Mouse (Mus musculus) hindlimb bud, embryonic 11.5 days (tissue): ENCODE data around the gene Rab3b.
"Not testable (repeated sequence)": the region's sequence is repeated elsewhere in the genome, so short reads cannot be mapped to it uniquely, and the experiment has no call there.

Experiments used
- DNase-seq: peaks from one replicate; pipeline ENCODE4 v3.0.0-alpha.2; 2012; ENCODE audit warnings: low read depth, low spot score; ENCODE audit errors: extremely low spot score

Gene Rab3b

GRCm38 (mm10) chr4:108890876-108891275, 12.0 kb downstream of the Rab3b start:
- no peak for DNase-seq

DNA sequence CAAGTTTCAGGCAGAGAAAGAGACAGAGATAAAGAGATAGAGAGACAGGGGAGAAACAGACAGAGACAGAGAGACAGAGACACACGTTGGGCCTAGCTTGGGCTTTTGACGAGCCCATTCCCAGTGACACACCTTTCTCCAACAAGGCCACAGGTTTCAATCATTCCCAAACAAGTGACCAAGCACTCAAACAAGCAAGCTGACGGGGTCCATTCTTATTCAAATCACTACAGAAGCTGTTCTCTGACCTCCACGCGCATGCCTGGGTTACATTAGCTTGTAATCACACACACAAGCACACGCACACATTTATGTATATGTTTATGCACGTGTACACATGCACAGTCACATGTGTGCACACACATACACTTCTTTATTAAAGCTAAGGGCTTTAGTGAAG, 21.6 kb downstream of the Rab3b start:
- no peak for DNase-seq

GRCm38 (mm10) chr4:108902886-108903285, 24.0 kb downstream of the Rab3b start:
- DNase-seq, result no peak

DNA sequence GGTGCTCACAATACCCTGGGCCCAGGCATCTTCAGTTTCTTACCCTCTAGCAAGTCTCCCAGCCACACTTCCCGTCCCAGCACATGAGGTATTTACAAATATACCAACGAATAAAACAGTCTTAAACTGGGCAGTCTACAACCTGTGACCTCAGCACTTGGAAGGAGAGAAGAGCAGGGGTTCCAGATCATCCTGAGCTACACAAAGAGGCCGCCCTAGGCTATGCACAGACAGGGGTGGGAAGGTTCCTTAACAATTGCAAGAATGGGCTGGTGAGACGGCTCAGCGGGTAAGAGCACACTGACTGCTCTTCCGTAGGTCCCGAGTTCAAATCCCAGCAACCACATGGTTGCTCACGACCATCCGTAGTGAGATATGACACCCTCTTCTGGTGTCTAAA, 24.5 kb downstream of the Rab3b start:
- no peak for DNase-seq

- no peak for DNase-seq
Observed at GRCm38 (mm10) chr4:108904076-108904475, 25.2 kb downstream of the Rab3b start.

- no peak for DNase-seq
Observed at GRCm38 (mm10) chr4:108904790-108905189, 25.9 kb downstream of the Rab3b start.

DNA sequence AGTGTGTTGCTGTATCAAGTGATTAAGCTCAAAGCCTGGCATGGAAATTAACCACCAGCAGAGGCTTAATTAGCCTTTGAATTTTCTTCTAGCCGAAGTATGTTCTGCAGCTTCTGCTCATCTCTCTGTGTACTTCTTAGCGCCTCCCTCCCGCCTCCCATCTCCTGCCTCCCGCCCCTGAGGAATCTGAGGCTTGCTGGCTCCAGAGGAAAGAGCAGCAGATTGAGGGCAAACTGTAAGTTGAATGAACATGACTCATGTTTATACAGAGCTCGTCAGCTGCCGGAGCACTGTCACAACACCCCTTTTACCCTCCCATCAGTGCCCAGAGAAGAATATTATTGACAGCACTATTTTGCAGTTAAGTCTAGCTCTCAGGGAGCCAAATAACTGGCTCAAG, 27.0 kb downstream of the Rab3b start:
- DNase-seq, result no peak

GRCm38 (mm10) chr4:108907475-108907874, 28.6 kb downstream of the Rab3b start:
- no peak for DNase-seq

GRCm38 (mm10) chr4:108909872-108910425, 31.1 kb downstream of the Rab3b start:
- DNase-seq, result no peak

GRCm38 (mm10) chr4:108911866-108912265, 33.0 kb downstream of the Rab3b start:
- DNase-seq, result no peak

DNA sequence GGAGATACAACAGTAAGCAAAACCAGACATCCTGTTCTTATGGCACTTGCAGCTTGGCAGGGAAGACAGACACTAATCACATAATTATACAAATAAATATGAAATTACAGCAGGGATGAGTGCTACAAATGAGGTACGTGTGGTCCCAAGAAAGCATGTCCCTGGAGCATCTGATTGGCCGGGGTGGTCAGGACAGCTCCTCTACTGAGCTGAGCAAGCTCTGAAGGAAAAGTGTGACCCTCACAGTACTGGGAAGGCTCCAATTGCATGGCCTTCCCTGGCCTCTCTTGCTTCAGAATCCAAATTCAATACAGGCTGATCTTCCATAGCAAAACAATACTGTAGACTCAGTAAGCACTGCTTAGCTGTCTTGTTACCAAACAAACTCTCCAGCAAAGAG, 34.3 kb downstream of the Rab3b start:
- DNase-seq, result no peak

GRCm38 (mm10) chr4:108914391-108914790, 35.5 kb downstream of the Rab3b start:
- no peak for DNase-seq

GRCm38 (mm10) chr4:108915101-108915500, 36.2 kb downstream of the Rab3b start:
- no peak for DNase-seq

- DNase-seq, result no peak
Observed at GRCm38 (mm10) chr4:108917654-108918053, 38.8 kb downstream of the Rab3b start.

- not testable (repeated sequence) for DNase-seq
Observed at GRCm38 (mm10) chr4:108927945-108928344, 49.1 kb downstream of the Rab3b start.

GRCm38 (mm10) chr4:108933163-108933562, 54.3 kb downstream of the Rab3b start:
- no peak for DNase-seq

DNA sequence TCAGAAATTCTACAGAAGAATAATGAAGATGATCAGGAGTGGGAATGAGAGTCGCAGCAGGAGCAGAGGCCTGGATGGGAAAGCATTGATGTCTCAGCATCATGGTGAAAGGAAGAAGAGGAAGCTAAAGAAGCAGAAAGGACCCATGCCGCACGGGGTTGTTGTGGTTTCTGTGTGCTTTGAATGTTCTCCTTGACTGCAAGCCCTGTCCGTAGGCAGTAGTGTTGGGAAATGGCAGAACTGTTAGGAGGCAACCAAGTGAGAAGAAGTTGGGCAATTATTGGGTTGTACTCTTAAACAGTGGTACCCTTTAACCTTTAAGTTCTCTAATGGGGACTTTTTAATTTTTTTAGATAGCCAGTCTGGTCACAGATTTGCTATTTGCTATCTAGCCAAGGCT, 56.0 kb downstream of the Rab3b start:
- DNase-seq, result no peak

DNA sequence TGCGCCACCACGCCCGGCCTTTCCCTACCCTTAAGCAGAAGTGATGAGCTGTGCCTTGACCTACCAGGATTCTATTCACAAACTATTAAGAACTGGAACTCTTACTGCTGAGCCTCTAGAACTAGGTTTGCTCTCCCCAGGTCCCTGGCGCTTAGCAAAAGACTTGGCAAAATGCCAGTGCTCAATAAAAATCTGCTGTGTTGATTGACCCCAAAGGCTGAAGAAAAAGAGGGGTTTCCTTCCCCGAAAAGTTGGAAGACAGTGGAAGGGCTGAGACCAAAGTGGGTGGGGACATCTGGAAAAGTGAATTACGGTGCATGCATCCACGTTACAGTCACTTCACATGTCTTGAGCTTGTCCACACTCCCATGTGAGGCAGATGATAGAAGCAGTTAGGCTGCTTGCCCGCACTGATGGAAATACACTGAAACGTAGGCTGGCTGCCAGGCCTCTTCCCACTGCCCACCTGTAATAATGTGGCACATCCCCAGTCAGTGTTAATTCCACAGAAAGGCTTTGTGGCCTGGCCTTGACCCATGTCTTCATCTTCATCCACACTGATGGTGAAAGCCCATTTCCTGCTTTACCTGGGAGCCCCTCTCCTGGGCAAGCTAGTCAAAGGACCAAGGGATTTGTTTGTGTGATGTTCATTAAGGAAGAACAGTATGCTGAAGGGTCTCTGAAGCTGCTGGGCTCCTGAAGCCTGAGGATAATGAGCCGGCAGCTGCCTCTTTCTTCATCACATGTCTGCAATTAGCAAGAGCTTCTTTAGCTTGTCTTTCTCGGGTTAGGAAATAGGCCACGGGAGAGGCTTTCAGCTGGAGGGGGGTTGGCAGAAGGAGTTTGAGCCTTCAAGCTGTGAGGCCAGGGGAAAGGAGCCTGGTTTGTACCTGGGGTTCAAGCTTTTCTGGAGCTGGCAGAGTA, 59.2 kb downstream of the Rab3b start:
- no peak for DNase-seq

DNA sequence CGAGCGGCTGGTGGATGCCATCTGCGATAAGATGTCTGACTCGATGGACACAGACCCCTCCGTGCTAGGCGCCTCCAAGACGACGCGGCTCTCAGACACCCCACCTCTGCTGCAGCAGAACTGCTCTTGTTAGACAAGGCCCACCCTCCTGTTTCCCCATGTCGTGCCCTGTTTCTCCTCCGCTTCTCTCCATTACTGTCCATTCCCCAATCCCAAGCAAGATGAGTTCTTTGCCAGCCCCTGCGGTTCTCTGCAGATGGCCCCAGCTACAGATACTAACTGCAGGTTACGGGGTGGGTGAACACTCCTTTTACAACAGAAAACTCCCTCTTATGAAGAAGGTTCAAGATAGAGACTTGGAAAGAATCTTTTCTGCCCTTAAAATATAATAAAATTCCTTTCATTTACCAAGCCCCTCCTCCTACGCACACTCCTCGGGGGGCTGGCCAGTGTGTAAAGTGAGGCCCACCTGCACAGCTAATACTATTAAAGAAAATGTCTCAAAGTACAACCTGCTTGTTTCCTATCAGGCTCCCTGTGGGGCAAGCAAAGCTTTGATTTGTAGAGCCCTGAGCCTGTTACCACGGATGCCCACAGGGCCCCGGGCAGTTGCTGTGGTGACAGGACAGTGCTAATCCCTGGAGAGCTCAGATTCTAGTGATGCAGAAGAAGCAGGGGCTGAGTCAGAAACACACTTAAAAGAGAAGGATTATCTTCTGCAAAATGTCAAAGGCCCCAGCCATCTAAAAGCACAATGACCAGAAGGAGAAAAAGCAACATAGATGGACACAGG, 62.0 kb downstream of the Rab3b start:
- no peak for DNase-seq

DNA sequence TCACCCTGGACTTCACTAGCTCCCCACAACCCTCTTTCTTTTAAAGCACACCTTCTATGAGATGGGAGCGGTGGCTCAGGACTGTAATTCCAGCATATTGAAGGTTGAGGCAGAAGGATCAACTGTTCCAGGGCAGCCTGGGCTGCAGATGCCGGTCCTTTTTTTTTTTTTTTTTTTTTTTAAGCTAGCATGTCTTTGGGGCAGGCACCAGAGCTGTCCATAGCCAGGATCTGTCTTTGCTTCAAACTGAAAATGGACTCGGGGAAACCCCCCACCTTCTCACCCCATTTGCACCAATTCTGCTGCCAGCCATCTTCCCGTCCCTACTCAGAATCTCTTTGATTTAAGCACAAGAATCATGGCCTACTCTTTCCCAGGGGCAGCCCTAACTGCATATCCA, 63.3 kb downstream of the Rab3b start:
- DNase-seq, result no peak

DNA sequence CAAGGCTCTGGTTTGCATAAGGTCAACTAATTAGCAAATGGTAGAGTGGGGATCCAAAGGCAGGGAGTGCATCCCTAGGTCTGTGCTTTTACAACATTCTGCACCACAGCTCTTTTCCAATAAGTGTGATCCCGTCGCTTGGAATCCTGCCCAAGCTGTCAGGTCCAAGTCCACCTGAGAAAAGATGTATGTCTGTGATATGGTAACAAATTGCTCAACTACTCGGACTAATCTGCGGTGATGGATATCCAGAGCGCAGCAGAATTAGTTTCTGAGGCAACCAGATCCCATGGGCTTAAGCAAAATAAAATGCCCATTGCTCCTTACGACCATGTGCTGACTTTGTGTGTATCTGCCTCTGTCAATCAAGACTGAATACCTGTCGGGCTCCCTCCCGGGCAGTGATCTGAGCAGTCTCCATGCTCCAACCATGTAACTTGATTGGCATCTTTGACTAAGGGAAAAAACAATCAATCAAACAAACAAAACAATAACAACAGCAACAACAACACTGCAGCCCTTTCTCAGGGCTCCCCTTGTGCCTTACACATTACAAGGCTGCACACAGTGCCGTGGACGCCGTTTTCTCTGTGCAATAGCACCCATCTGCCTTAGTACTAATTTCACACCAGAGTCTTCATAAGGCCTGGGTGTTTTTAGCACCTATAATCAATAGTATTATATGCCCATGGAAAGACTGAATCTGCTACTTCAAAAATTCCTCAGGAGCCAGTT, 64.3 kb downstream of the Rab3b start:
- no peak for DNase-seq
